Mouse (Mus musculus) c-Kit-positive CD71-positive TER-119-negative erythroid progenitor cells, embryonic 14.5 days (primary cell): Measurements from ENCODE around the gene Cacna2d3.

Experiments used
- DNase-seq: peaks from one replicate; pipeline ENCODE4 v3.0.0-alpha.2; 2013; ENCODE audit warnings: low read depth

Gene Cacna2d3

DNA sequence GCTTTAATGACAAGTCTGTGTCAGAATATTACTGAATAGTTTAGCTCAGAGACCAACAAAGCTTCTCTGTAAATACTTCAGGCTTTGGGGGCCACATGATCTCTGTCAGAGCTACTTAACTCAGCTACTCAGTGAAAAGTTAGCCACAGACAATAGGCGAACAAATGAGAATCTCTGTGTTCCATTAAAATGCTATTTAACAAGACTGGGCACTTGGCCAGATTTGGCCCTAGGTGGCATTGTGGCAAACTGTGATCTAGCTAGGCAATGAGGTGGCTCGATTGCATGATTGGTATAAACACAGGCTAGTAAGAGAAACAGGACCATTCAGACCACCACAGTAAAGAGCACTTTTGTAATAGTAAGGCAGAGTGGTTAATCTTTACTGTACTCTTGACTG lies 478.1 kb downstream of the Cacna2d3 start:
- no peak for DNase-seq

DNA sequence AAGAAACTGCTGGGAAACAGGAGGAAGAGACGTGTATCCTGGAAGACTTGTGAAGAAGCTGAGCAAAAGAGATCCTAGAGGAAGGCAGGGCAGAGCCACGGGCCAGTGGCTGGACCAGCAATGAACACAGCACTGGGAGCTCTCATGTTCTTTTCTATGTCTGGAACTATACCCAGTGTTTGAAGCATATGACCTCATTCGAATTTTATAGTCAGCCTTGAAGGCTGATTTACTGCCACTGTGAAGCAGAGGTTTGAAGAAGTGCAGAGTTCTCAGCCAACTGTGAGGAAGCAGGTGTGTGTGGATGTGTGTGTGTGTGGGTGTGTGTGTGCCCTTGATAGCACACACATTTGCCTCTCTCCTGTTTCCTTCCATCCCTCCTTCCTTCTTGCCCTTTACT lies 483.2 kb downstream of the Cacna2d3 start:
- no peak for DNase-seq

DNA sequence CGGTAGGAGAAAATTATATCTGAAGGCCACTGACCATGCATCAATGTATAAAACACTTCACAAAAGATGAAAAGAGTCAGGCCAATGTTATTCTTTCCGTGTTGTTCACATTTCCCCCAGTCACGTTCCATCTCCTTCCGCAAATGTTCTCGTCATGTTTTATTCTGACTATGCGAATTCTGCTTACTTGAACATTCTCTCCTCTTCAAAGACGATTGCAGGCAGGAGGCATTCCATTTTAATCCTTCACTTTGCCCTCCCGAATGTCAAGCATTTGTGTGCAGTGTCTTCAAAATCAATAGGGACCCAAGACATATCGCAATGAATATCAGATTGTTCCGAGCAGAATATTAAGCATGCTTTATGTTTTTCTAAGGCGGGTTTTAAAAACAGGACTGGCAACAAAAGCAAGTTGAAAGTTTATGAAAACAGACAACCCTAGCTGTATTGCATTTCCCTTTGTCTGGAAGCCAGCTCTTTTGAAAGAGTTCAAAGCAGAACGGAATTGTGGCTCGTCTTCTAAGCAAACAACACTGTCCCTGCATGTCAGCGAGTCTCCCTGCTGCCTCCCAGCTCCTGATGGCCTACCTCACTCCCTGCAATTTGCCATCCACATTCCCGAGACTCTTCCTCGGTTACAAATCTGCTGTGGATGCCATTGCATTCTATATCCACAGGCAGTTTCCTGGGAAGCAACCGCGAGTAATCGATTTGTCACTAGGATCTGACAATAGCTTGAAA lies 492.5 kb downstream of the Cacna2d3 start:
- DNase-seq, result no peak

DNA sequence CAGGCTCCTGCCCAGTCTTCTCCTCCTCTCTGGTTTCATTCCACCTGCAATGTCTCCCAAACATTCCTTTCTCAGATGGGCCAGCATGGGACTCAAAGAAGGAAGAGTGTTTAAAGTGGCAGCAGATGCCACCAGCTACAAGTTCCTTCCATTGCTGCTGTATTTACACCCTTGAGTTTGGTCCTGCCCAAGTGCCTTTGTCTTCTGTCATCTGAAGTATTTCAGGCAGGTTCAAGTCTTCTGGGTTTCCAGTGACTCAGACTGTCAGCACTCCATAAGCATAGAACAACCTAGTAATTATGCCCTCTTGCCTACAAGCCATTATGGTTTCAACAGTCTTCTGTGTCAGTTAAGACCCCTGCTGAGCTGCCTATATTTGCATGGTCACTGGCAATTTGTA lies 493.2 kb downstream of the Cacna2d3 start:
- no peak for DNase-seq

DNA sequence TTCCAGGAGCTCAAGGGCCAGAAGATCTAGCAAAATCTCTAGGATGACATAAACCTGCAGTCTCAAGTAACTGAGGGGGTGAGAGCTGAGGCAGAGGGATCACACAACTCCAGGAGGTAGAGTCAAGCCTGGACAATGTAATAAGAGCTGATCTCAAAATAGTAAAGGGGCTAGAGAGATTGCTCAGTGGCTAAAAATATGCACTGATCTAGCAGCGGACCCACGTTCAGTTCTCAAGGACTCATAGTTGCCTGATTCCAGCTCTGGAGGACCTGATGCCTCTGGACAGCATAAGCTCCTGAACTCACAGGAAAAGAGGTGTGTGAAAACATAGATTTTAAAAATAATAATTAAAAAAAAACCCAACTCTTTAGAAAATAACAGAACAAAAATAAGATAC lies 493.7 kb downstream of the Cacna2d3 start:
- no peak for DNase-seq

DNA sequence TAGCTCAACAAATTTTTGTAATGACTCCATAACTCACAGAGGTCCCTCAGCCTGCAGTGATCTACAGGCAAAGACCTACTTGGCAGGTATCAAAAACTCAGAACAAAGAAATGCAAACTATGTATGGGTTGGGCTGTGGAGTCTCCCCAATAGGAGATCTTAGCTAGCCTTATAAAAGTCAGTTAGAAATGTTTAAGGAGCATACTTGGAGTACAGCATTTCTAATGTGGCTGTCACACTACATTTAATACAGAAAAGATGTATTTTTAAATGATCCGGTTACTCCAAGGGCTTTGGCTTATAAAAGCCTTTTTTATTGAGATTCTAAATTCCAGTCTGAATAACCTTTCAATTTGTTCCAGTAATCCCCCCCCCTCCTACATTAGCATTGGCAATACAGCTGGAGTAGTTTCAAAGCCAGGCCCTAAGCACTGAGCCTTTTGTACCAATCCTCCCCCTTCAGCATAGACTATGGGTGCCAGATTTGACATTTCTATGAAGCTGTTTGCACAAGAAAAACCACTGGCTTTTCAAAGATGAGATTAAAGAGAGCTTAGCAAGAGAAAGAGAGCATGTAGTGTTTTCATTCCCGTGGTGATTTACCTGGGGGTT lies 495.8 kb downstream of the Cacna2d3 start:
- DNase-seq, result no peak

DNA sequence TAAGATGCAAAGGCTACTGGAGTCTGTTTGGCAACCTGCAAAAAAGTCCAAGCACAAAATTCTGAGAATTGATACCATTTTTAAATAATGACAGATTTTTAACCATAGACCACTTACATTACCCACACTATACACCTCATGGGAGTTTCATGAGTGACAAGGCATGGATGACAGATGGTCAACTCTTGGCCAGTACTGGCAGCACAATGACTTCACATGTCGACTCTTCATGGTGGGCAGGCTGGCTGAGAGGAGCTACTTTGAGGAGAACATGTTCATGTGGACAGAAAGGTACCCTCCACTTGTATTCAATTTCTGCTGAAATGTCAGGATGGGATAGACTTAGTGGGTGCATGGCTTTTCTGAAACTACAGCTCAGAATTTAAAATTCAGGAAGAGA lies 498.7 kb downstream of the Cacna2d3 start:
- no peak for DNase-seq

DNA sequence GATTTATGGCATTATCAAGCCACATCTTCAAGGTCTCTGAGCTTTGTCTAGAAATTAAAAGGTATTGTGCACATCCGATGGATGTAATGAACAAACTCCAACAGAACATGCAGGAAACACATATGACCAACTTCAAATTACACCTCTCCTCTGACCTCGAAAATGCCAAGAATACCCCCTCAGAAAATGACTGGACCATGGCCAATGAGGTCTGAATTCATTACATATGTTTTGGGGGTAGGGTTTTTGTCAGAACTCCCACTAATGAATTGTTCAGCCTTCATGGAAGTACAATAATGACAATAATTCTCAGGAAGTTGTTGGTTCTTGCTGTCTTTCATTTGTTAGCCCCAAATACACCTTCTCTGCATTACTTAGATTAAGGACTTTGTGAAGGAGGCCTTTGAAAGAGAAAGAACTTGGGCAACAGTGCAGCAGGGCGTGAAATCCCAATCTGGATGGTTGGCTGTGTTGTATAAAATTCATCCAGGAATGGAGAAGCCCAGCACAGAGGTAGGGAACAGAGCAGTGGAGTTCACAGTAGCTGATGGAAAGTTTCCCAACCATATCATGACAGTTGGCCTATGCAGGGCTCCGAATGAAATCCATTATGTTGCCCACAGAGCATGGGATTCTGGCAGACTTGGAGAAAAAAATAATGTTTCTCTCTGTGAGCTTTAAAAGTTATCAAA lies 499.3 kb downstream of the Cacna2d3 start:
- DNase-seq, result no peak

DNA sequence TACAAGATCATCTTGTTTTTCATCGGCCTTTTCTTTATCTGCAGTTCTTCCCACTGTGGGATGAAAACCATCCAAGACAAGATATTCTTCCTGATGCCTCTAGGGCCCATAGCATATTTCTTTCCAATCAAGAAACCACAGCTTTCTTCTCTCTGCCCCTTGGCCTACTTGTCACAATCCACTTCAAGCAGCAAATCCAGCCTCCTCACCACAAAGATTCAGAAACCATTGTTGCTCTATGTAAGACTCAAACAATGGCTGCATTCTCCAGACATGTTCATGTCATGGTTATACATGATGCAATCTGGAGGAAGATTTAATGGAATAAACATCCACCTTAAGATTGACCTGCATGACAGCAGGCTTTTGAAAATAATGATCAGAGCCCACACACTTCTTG lies 505.6 kb downstream of the Cacna2d3 start:
- no peak for DNase-seq

DNA sequence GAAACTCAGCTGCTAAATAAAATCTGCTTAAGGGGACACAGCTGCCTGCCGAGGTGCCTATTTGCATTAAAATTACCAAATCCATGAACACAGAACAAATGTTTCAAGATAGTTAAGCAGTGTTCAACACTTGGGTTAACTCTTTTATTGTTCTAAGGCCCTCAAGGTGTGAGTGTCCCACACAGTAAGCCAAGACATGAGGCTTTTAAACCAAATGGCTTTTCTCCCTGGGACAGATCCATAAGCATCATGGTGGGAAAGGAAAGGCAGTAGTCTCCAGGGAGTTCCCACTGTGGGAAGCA lies 516.7 kb downstream of the Cacna2d3 start:
- no peak for DNase-seq

DNA sequence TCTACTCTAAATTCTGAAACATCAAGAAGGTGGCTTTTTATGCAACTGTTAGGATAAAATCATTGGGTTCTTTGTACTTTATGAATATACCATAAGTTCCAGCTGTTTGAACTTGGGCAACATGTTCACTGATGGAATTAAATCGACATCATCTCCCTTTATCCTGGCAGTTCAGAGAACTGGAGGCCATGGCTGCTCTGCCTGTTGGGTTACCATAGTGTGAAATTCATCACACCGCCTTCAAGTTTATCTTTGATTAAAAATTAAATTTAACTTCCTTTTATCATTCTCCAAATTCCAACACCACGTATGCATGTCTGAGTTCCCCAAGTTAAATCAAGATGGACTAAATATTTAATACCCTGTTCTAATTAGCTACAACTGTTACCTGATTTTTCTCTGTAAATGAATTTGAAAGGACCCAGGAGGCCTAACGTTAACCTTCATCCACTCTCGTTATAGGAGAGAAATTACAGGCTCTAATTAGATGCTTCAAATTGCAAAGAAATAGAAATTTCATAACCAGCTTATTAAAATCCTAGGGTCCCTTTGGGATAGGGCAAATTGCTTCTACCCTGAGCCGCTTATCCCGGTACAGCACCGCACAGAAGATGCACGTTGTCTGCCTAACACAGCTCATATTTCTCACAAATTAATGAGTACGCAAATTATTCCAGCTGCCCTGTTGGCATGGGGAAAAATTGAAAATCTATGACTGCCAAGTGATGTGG lies 517.3 kb downstream of the Cacna2d3 start:
- DNase-seq, result no peak

DNA sequence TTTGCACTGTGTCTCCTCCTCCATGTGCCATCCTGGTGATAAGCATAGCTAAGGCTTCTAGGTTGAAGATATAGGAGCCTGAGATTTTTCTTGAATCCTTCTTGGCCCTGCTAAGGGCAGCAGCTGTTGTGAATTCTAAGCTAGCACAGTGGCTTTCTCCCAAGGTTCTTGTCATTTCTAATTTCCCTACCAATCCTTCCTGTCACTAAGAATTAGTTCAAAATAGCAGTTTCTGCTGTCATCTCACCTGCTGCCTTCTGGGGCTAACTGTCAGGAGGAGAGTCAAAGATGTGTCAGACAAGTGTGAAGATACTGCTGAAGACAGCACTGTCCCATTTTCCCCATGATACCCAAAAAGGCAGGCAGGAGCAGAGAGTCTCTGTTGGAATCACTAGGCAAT lies 525.5 kb downstream of the Cacna2d3 start:
- DNase-seq, result no peak

DNA sequence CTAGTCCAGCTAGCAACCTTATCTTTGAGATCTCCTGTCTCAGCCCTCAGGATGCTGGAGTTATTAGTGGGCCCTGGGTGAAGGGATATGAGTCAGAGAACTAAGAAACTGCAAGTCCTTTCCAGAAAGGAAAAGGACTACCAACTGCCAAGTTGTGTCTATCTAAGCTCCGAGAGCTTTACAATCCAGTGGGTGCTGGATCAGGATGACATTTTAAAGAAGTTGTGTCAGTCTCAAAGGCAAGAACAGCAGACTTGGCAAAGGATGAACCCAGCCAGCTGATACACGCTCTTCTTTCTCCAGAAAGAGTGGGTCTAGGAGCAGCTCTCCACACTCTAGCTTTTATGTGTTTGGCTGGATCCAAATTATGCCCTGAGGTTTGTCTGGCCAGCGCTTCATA lies 530.2 kb downstream of the Cacna2d3 start:
- DNase-seq, result no peak

DNA sequence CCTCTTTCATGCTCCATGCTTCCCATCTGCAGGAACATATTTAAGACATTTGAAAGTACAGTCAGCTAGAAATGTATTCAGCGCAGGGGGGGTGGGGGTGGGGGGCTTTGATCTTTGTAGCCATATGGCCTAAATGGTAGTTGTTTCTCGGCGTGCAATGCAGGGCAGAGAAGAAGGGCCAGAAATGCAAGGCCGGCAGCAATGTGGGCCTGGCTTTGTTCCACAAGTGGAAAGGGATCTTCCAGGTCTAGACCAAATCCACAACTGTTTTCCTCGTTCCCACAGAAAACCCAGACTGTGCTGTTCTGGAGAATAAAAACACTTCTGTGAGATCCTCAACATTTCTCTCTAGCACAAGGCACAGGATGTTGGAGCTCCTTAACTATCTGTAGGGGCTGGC lies 537.9 kb downstream of the Cacna2d3 start:
- DNase-seq, result no peak

DNA sequence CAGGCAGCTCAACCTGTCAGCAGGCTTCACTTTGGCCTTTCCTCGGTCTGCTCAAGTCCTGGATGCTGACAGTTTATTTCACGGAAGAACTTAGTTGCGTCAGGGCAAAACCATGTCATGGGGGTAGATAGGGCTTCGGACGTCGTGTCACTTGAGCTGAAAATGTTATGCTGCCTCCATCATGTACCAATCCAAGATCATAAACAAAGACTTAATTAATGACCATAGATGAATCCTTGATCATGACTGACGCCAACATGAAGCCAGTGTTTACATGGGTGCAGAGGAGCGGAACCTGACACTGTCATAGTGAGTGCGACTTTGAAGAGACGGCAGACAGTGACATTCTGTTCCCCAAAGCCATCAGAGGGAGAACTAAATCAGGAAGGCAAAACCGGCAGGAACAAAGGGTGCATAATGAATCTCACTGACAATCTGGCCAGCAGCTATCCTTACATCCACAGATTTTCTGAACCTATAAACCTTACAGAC lies 542.2 kb downstream of the Cacna2d3 start:
- no peak for DNase-seq

DNA sequence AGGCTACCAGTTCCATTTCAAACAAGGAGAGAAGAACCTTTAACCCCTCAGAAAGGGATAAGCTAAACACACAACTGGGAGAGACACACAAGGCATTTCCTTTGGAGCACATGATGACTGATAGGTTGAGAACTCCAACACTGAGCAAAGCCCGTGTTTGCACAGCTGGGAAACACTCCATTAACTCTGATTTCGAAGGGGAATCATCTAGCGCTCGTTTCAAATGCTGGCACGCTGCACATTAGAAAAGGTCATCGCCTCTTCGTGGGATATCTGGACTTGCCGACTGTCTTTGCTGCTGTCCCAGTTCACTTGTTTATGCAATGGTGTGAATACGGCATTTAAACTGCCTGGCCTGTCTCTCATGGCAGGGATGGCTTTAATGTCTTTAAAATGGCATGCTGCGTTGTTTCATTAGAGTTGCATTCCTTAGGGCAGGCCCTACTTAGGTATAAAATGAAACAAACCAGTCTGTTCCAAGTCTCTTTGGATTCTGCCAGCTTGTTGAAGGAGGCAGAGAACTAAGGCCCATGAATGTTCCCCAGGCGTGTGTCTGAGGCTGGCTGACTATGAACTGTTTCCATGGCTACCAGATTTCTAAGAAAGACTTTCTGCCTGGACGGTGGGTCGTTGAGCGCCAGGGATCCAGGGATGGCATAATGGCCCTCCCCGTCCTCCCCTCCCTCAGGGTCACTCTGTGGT lies 542.8 kb downstream of the Cacna2d3 start:
- DNase-seq, result no peak

DNA sequence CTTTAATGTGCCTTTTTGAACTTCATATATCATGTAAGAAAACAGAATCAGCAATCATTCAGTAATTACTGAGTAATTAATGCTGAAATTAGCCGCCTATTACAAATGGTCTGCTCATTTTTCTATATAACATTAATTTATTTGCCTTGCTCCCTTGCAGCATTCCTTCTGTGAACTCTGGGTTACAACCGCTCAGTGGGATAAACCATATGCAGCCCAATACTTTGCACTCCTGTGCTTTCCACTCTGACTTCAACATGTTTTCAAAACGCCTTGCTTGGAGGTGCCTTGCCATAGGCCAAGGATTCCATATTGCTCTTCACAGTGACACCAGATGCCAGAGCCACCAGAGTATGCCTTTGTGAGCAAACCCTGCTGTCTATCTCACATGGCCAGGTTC lies 546.9 kb downstream of the Cacna2d3 start:
- DNase-seq, result no peak

DNA sequence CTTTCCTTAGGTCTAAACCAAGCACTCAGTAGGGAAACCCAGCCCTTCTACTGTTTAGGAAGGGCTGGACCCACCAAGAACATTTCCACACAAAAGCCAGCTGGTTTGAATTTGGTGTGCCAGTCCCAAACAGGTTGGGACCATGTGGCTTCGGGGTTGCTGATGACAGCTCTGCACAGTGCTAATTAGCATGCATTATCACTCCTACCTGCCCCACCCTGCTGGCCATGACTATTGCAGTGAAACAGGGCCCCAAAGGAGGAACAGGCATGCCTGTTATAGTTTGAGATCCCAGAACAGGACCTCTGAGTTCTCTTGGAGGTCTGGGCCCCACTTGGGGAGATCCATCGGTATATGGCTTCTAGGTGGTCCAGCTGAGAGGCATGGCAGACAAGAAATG lies 549.5 kb downstream of the Cacna2d3 start:
- DNase-seq, result no peak

DNA sequence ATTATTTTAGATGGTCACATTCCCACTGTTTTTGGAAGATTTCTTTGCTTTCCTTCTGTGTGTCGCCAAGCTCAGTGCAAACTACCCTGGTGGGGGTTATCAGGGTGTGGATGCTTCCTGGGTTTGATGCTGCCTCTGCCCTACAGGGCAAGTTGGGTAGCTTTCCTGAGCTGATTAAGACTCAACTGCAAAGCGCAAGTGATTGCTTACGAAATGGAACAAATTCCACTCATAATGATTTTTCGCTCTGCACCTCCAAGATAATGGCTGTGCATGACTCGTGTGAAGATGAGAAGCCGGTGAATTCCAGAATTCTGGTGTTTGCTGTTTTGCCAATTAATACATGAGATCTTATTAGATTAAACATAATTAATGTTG lies 557.0 kb downstream of the Cacna2d3 start:
- DNase-seq, result no peak

DNA sequence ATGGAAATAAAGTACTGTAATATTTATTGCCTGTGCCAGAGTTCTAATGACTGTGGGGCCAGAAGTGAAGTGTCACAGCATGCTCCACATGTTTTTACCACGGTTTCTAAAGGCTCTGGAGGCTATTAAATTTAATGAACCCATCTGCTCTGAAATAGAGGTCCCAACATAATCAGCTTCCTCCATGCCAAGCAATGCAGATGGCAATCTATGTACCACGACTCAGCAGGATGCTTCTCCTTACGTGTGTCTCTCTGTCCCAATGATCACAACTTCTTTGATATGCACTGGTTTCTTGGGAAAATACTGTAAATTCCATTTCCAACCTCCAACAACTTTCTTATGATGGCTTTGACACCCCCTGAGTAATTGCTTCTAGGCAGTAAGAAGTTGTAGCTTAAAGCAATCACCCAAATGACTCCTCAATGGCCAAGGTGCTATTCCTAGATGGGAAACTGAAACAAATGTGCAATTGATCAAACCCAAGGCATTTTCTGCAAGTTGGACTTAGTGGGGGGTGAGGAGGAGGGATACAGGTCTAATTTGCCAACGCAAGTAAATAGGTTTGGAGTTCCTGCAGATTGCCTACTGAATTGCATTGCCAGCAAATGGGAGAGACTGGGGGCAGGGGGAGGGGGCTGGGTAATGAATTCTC lies 557.5 kb downstream of the Cacna2d3 start:
- no peak for DNase-seq

DNA sequence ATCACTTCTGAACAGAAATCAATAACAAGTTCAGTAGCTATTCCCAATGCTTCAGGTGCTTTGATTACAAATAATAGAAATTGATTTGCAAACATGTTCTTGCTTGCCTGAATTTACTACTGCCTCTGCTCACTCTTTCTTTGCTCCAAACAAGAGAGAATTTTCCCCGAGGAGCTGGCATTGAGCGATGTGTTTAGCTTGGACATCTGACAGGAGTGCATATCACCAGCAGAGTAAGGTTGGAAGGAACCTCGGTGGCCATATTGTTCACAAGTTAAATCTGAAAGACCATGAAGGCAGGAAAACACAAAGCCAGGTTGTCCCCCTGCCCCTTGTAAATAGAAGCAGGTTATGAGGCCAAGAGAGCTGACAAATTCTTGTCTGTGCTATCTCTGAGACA lies 561.9 kb downstream of the Cacna2d3 start:
- no peak for DNase-seq

DNA sequence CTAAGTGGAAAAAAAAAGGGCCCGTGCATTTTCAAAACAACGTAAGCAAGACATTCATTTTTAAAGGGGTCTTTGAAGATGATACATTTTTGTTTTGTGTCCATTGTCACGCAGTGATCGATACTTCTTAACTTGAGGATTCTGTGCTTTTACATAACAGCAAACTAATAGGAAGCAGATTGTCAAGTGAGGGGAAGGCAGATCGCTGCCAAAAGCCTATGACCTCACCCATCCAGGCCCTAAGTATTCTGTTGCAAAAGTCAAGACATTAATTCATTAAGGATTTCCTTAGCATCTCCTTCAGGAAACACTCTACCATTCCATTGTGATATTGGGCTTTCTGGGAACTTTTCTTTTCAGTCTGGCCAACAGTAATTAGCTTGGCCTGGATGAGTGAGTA lies 564.6 kb downstream of the Cacna2d3 start:
- DNase-seq, result no peak
